Mouse (Mus musculus) frontal cortex, adult 2 months (tissue): ENCODE results near the gene H2afb1. TPM values are rescaled to one million over a fixed set of nuclear protein-coding genes. Genes with fewer than 3 reads are reported as not detected.
A peak's percentile ranks its signal among the peaks of the same experiment; 100 is the strongest.
"Not testable (repeated sequence)": the region's sequence is repeated elsewhere in the genome, so short reads cannot be mapped to it uniquely, and the experiment has no call there.

Source experiments
- DNase-seq, 2 experiments: peaks; one replicate each; pipeline ENCODE4 v3.0.0; 2022; ENCODE audit warnings: low spot score in 1 of 2; ENCODE audit errors: extremely low spot score in 1 of 2
- polyA plus RNA-seq: library from polyadenylated mRNA; depleted of rRNA; stranded (reverse); fragments of >200 nt; gene quantifications from 2 replicates; pipeline ENCODE4 v1.2.3, GENCODE M21; 2012; rRNA removed

H2afb1 gene
- not detected in 2 replicates for polyA plus RNA-seq

DNA sequence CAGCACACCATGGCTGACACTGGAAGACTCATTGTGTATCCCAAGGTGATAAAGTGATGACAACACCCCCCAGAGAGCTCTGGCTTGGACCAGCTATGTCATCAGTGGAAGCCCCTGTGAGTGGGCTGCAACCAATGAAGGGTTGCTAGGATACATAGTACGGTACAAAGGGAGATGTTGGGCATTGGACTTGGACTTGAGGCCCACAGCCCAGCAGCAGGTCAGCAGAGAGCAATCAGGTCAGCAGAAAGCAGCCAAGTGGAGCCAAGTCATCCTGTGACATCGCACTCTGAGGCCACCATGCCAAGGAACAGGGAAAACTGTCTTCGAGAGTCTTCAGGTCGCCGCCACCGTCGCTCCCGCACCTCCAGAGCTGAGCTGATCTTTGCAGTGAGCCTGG, at the start of gene H2afb1:
TSS of gene H2afb1 (plus strand) at position 301 of the 400 bp plus-strand sequence.
- DNase-seq = not testable (repeated sequence)

DNA sequence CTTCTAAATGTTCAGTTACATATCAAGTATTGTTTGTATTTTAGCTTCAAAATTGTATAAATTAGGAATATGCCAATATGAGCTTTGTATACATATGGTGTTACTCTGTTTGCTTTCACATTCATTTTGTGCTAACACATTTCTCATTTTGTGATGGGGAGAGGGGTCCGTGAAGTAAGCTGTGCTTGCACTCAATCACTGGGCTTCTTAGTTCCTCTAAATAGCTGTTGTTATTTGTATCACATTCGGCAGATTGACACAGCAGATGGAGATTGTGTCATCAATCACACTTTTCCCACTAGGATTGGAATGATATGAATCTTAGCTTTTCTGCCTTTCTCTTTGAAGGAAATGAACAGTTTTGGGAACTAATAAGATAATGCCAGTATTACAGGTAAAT, 21.5 kb downstream of the H2afb1 start:
- peak in 1 of 2 experiments; percentile 8 for DNase-seq
